Mouse (Mus musculus) erythroblast, embryonic 14.5 days (primary cell): ENCODE measurements around the gene Gkap1. TPM values are rescaled to one million over a fixed set of nuclear protein-coding genes. Genes with fewer than 3 reads are reported as not detected.

Experiments used
- H3K27me3 ChIP-seq: 2 replicates; pipeline ENCODE4 v1.6.1; 2012; ENCODE audit warnings: inconsistent platforms; ENCODE audit not compliant: control insufficient read depth
- H3K36me3 ChIP-seq: 2 replicates; pipeline ENCODE4 v1.6.1; 2012; ENCODE audit warnings: mild to moderate bottlenecking, inconsistent platforms; ENCODE audit not compliant: control insufficient read depth
- H3K4me1 ChIP-seq: 2 replicates; pipeline ENCODE4 v1.6.1; 2012; ENCODE audit warnings: inconsistent platforms; ENCODE audit not compliant: control insufficient read depth
- H3K4me3 ChIP-seq: replicated peaks from 2 replicates; pipeline ENCODE3; 2012; ENCODE audit warnings: moderate library complexity, mild to moderate bottlenecking, inconsistent platforms
- H3K9me3 ChIP-seq: 2 replicates; pipeline ENCODE4 v1.6.1; 2012; ENCODE audit warnings: low read length, inconsistent platforms, mixed read lengths; ENCODE audit not compliant: control insufficient read depth
- GATA1 ChIP-seq: IDR thresholded peaks from 2 replicates; pipeline ENCODE4 v1.6.1; 2012; ENCODE audit warnings: low read length, inconsistent platforms, mixed read lengths
- TAL1 ChIP-seq: IDR thresholded peaks from 3 replicates; pipeline ENCODE4 v1.6.1; 2012; ENCODE audit warnings: low read length, inconsistent platforms, mixed read lengths
- polyA plus RNA-seq: library from polyadenylated mRNA; stranded (reverse); fragments of >175 nt; gene quantifications from 2 replicates; pipeline ENCODE4 v1.2.3, GENCODE M21; 2012

Gkap1 gene
- polyA plus RNA-seq, 1 experiment = 0.03 TPM

GRCm38 (mm10) chr13:58232070-58232469 is 43.4 kb downstream of the Gkap1 start:
- Histone ChIP-seq H3K27me3 (no peaks in the 10 kb centered on the region), H3K36me3 (no peaks in the 10 kb centered on the region), H3K4me3 (no peak overlapping the region), H3K9me3 (no peaks in the 10 kb centered on the region), H3K4me1 (peaks cover 8% of the 10 kb centered on the region)
- TF ChIP-seq TAL1 = no peak
- TF ChIP-seq GATA1 = no peak

- Histone ChIP-seq H3K4me1 (peaks cover 8% of the 10 kb centered on the region), H3K27me3 (no peaks in the 10 kb centered on the region), H3K9me3 (no peaks in the 10 kb centered on the region), H3K4me3 (no peak overlapping the region), H3K36me3 (no peaks in the 10 kb centered on the region)
- no peak for TF ChIP-seq GATA1
- TF ChIP-seq TAL1 = no peak
Observed at GRCm38 (mm10) chr13:58228624-58229023, 46.9 kb downstream of the Gkap1 start.

DNA sequence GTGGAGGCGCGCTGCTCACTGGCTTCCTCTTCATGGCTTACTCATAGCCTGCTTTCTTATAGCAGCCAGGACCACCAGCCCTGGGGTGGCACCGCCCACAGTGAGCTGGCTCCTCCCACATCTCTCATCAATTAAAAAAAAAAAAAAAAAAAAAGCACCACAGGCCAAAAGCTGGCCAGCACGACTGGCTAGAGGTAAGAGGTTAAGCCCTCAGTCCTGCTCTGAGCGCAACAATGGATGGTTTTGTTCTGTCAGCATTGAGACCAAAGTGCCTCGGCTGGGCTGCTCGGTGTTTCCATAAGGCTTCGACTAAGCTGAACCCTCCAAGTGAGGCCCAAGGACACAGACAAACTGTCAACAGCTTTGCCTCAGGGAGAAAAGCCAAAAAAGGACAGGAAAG is 49.8 kb downstream of the Gkap1 start:
- TF ChIP-seq GATA1 (no peak), TAL1 (no peak)
- H3K4me1 ChIP-seq = peaks cover 8% of the 10 kb centered on the region
- H3K4me3 ChIP-seq = no peak overlapping the region
- H3K27me3 ChIP-seq = no peaks in the 10 kb centered on the region
- no peaks in the 10 kb centered on the region for H3K36me3 ChIP-seq
- H3K9me3 ChIP-seq = no peaks in the 10 kb centered on the region

DNA sequence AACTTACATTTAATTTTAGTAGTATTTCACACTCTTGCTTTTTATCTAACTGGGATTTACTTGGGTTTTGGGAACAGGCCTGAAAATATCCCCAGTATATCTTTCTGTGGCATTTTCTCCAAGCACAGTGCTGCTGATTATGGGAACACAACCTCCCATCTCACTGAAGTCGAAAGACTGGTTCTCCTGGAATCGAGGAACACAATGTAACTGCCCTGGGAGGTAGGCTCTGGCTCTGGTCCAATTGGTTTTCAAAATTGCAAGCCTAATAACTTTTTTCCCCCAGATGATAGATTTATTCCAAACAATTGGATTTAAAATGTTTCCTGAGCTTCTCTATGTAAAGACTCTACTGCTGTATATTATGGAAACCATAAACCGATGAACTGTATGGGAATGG is 55.3 kb downstream of the Gkap1 start:
- Histone ChIP-seq H3K4me3 (no peak overlapping the region), H3K4me1 (peaks cover 12% of the 10 kb centered on the region), H3K27me3 (no peaks in the 10 kb centered on the region; the same call in 1 of the 2 replicates), H3K36me3 (no peaks in the 10 kb centered on the region), H3K9me3 (no peaks in the 10 kb centered on the region)
- TF ChIP-seq TAL1 (no peak), GATA1 (no peak)

DNA sequence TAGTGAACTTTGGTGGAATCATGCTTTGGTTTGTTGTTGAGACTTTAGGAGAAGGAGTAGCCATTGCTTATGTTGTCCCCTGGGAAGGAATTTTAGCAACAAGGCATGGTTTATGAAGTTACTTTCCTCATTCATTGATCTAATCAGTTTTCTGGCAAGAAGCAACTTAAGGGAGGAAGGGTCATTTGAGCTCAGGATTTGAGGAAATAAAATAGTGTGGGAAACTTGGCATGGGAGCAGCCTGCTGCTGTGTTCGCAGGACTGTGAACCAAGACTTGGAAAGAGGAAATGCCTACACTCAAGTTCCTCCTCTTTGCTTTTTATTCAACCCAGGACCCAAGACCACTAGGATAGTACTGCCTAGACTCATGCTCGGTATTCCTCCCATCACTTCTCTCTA is 58.0 kb downstream of the Gkap1 start:
- H3K36me3 ChIP-seq = peaks cover under 1% of the 10 kb centered on the region; the same call in 1 of the 2 replicates
- H3K9me3 ChIP-seq = no peaks in the 10 kb centered on the region
- no peak overlapping the region for H3K4me3 ChIP-seq
- H3K27me3 ChIP-seq = no peaks in the 10 kb centered on the region; the same call in 1 of the 2 replicates
- peaks cover 27% of the 10 kb centered on the region for H3K4me1 ChIP-seq
- TF ChIP-seq TAL1 (no peak), GATA1 (no peak)

- Histone ChIP-seq H3K4me3 (peak overlapping the region; percentile 99), H3K27me3 (no peaks in the 10 kb centered on the region; the same call in 1 of the 2 replicates), H3K9me3 (no peaks in the 10 kb centered on the region), H3K4me1 (peaks cover 32% of the 10 kb centered on the region), H3K36me3 (peaks cover 7% of the 10 kb centered on the region)
- TF ChIP-seq GATA1 = no peak
Observed at GRCm38 (mm10) chr13:58216395-58216794, 59.1 kb downstream of the Gkap1 start.

GRCm38 (mm10) chr13:58215592-58216341 is 59.7 kb downstream of the Gkap1 start, which contains the start of gene Ubqln1:
Ubqln1 (minus strand) TSS chr13:58215653.
- H3K4me3 ChIP-seq = peak within 1 kb of the TSS; percentile 99
- no peaks in the 10 kb centered on the region; the same call in 1 of the 2 replicates for H3K27me3 ChIP-seq
- TF ChIP-seq GATA1 = no peak
- no peak for TF ChIP-seq TAL1
- H3K9me3 ChIP-seq = no peaks in the 10 kb centered on the region
- H3K36me3 ChIP-seq = peaks cover 7% of the 10 kb centered on the region
- peaks cover 32% of the 10 kb centered on the region for H3K4me1 ChIP-seq

GRCm38 (mm10) chr13:58215253-58215591 is 60.3 kb downstream of the Gkap1 start:
- TF ChIP-seq TAL1 (no peak), GATA1 (no peak)

GRCm38 (mm10) chr13:58214346-58215252 is 60.9 kb downstream of the Gkap1 start:
- peaks cover 40% of the 10 kb centered on the region for H3K4me1 ChIP-seq
- H3K9me3 ChIP-seq = no peaks in the 10 kb centered on the region
- H3K4me3 ChIP-seq = peak overlapping the region; percentile 99
- TF ChIP-seq TAL1 (no peak), GATA1 (no peak)
- H3K36me3 ChIP-seq = peaks cover 7% of the 10 kb centered on the region
- no peaks in the 10 kb centered on the region; the same call in 1 of the 2 replicates for H3K27me3 ChIP-seq

More at GRCm38 (mm10) chr13:58215253-58215591, 60.3 kb downstream of the Gkap1 start:
- H3K4me1 ChIP-seq = peaks cover 36% of the 10 kb centered on the region
- no peaks in the 10 kb centered on the region; the same call in 1 of the 2 replicates for H3K27me3 ChIP-seq
- no peaks in the 10 kb centered on the region for H3K9me3 ChIP-seq
- peak overlapping the region; percentile 99 for H3K4me3 ChIP-seq
- peaks cover 7% of the 10 kb centered on the region for H3K36me3 ChIP-seq
